Mouse (Mus musculus) bone marrow macrophage, adult 2 months (primary cell): ENCODE results near the gene C2cd5.

Experiments used
- CTCF ChIP-seq: IDR thresholded peaks from 2 replicates; pipeline ENCODE4 v1.5.1; 2012; ENCODE audit warnings: low read depth, mild to moderate bottlenecking, low read length, moderate library complexity
- POLR2A ChIP-seq: IDR thresholded peaks from 2 replicates; pipeline ENCODE4 v1.6.1; 2012; ENCODE audit warnings: mild to moderate bottlenecking, low read depth, low read length, borderline replicate concordance

DNA sequence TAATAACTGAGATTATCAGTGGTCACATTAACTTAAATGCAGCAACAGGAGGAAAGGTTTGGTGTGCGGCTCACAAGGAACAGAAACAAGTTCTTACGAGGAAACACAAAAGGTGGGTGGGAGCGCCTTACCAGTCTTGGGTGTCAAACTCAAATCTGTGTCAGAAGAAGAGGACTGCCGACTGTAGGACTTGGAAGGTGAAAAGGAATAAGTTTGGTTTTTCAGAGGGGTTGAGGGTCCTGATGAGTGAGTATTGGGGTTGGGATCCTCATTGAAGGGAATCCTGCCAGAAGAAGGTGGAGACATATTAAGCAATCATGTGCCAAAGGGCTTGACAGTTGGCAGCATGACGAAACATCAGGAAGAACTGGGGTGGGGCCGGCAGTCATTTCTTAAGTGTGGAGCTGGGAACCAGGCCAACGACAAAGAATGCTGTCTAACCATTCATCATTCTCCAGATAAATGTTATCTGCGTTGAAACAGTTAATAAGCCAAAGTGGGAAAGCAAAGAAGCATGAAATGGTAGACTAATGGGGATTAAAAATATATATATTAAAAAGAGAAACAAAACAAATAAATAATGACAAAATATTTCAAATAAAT lies 27.4 kb downstream of the C2cd5 start:
- TF ChIP-seq CTCF (no peak), POLR2A (no peak)
